Mouse (Mus musculus): ENCODE data around the gene Srrm1.

- no peak for TF ChIP-seq CTCF (IDR thresholded peaks at IDR 0.05; ENCODE audit: low read depth, low read length)
- TF ChIP-seq GATA1 (IDR thresholded peaks at IDR 0.05; ENCODE audit: borderline replicate concordance, low read length): no peak
Observed at GRCm38 (mm10) chr4:135309726-135310125, 43.4 kb downstream of the Srrm1 start.
